Mouse (Mus musculus) retina, postnatal 1 day (tissue): ENCODE measurements around the gene Shc4.

Experiments used
- DNase-seq: peaks from one replicate; pipeline ENCODE4 v3.0.0-alpha.2; 2012

Gene Shc4

DNA sequence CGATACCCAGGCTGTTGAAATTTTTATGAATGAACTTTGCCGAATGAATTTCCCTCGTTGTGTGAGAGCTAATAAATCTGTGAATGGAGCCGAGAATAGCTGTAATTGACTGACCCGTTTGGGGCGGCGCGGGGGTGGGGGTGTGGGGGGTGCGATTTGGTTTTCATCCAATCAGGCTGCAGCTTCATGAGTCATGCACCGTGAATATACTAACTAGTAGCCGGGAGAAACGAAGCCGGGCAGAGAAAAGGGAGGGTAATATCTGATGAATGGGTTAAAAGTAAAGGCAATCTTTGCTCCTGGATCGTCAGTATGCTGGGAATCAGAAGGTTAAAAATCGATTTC lies at the start of gene Shc4:
TSS of gene Shc4 (minus strand) at position 63 of the 345 bp plus-strand sequence.
- no peak for DNase-seq

DNA sequence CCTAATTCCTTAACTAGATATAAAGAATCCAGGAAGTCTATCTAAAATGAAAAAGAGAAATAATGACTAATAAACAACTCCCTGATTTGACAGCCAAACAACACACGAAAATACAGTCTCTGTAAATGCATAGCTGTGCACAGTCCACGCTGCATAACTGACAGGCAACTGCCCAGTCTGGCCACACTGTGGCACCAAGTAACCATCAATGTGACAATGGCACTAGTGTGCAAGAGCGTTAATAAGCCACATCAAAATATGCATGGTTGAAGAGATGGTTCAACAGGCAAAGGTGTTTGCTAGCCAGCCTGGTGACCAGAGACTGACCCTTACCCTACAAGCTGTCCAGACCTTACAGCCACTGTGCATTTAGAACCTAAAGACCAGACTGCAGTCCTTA lies 41.1 kb upstream of the Shc4 start:
- DNase-seq: peak; percentile 60

DNA sequence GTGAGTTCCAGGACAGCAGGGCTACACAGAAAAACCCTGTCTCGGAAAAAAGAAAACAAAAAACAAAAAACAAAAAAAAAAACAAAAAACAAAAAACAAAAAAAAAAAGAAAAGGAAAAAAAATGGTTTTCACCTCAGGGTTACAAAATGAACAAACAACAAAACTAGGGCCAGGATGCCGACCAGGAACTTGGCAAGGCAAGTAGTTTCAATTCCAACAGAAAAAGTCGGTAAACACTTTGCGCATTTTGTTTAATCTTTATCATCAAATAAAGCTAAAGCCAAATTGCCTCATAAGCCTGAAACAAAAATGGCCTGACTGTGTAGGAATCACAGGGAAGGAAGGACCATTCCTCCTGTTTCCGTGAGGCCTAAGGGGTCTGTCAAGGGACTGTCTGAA lies 40.6 kb upstream of the Shc4 start:
- DNase-seq: no peak

DNA sequence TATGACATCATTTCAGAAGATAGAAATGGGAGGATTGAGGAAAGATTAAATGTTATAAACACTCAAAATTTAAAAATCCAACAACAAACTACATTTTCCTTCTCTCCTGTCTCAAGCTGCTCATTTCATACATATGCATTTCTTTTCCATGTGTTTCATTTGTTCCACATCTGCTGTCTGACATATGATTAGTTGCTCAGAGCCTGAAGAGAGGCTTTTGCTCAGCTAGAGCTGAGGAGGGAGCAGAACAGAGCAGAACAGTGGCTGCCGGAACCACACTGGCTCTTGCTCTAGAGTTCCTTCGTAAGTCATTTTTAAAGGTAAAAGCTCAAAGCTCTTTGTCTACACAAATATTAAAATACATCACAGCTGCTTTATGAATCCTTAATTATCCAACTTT lies 25.4 kb upstream of the Shc4 start:
- DNase-seq: no peak

DNA sequence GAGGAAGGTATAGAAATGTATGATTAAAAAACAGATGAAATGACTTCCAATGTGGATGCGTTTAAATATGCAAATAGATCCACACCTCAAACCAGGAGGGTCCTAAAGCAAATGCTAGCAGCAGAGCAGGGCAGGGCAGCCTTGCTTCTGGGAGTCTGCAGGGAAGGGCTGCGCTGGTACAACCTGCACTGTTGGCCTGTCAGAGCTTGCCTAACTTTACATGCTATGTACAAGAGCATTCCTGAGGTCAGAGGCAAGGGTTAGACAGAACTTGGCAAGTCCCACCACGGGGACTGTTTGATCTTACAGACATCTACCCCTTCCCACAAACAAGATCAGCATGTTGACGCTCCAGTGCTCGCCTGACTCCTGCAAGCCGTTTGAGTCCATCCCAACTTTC lies 15.4 kb upstream of the Shc4 start:
- DNase-seq: no peak

DNA sequence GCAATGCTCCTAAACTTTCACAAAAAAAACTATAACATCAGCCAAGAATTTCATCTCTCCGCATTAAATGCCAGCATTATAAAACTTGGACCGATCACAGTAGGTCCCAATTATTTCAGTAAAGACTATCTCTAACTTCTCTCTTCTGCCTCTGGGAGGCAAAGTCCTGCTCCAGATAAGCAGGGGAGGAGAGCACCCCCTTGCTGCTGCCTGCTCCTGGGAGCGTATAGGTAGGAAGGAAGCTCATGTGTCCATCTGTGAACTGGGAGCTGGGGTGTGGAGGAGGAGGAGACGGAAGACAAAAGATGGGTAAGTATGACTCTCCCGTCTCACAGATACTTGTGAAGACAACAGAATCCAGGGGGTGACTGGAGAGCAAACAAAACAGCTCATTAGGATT lies 14.8 kb upstream of the Shc4 start:
- no peak for DNase-seq

DNA sequence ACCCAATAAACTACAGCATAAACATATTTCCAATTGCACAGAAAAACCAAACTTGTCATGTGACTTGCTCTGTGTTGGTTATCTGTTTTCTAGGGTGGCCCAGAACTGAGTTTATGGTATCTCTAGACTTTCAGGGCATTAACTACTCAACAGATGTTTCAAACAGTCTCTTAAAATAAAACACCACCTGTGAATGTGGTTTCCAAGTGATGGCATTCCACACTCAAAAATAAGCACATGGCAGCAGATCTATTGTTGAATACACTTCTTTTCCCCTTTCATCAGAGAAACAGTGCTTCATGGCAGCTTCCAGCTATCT lies 12.0 kb upstream of the Shc4 start:
- DNase-seq: no peak

DNA sequence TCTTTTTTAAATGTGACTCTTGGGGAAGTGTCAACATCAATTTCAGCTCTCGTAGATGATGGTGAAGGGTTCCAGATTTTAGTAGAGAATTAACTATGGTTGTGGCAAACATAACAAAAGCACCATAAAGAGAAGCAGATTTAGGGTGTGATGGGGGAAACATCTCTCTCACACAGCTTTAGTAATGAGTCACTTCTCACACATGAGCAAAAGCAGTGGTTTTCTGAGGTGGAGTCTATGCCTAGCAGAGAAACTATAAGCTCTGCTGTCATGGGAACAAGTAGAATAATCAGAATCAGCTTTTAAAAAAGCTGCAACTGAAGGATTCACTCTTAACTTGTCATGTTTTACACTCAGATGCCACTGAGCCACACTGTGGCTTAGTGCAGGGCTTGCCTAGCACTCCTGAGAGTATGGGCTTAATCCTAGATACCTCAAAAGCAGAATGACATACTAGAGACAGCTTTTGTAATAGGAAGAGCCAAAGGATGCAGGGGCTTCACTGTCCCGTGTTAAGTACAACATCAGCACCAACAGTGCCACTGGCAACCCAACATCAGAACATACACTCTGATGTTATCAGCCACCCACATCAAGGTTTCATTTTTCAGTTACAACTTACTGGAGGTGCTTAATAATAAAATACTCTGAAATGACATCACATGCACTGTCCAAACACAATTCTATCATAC lies 11.5 kb upstream of the Shc4 start:
- DNase-seq: no peak

DNA sequence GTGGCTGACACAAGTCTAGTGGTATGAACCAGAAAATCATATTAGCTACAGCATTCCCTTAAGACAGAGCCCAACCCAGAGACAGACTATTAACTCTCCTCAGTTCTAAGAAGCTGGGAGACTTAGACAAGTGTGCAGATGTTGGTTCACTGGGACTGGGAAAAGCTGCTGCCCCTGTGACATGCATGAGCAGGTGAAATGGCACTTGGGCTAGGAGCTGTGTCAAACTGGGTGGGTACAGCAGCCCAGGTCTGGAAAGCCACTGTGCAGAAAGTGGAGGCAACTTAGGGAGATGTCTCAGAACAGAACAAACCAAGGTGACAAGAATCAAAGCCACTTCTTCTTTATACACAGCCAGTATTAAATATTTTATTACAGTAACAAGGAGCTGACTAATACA lies 10.8 kb upstream of the Shc4 start:
- no peak for DNase-seq

DNA sequence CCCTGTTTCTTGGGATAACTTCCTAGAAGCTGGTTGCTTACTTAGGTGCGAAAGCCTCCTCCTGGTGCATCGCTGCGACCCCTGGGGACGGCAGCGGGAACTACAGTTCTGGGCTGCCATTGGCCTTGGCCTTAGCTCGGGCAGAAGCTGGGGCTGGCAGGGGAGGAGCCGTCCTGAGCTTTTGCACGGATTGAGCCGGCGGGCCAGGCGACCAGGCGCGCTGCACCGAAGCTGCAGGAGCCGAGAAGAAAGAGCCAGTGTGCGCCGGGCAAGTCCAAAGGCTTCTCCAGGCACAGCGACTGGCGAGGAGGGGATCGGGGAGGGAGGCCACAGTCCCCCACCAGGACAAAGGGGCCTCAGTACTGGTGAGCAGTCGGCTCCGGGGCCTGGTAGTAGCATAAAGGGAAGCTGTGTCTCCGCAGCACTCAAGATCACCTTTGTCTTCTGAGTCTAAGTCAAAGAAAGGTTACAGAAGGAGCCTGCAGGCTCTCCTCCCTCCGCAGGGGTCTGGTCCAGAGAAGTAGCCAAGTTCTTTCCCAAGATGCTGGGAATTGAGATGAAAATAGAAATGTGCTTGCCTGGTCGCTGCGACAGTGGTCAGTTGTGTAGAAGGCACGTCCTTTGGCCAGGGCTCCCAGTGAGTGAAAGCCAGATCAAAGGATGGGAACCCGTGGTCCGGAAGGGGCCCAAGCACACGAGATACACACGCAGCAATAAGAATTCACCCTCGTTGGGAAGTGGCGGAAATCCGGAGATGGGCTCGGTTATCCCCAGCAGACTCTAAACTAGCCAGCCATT lies 8.0 kb upstream of the Shc4 start:
- DNase-seq: peak; percentile 95

DNA sequence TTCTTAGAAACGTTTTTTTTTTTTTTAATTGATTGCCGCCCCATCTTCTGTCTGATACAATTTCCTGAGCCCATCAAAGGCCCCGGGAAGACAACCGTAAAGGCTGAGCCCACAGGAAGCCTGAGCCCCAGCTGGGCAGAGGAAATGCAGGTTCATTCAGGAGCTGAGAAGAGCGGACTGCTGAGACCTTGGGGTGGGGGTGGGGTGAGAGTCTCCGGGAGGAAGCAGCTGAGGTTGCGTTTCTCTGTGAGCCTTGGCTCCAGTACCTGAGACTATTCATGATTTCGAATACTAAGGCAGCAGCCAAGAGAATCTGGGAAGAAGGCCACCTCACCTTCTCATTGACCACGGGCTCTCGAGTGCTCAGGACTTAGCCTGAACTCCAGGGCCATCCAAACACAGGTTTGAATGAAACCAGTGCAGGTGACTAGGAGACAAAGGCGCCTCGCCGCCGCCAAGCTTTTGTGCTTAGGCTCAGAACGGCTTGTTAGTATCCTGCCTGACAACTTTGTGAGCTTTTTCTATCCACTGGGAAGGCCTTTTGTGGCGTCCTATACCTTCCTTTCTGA lies 682 bp upstream of the Shc4 start:
- DNase-seq: peak; percentile 56

DNA sequence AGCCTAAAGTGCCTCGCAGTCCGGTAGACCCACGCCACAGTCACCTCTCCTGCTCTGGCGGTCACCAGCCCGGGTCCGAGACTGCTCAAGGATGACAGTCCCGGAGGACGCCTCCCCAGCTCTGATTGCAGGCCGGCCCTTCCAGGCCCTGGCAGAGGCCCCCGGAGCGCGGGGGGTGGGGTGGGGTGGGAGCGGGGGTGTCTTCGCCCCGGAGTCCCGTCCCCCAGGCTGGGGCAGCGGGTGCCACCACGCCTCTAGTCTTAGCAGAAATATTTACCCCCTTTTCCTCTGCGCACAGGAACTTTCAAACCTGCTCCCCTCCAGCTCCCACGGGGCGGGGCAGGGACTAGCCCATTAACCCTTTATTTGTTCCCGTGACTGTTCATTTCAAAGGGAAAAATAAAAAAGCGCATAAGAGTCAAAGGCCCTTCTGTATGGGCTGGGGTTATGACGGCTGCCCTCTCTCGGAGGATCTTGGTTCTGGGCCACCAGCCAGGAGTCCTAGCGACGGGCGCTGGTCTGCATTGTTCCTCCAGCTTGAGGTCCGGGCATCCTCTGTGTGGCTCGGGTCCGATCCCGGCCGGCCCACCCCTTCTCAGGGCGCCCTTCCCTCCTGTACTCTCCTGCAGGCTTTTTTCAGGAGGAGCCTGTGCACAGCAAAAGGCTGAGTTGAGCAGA lies 401 bp downstream of the Shc4 start:
- DNase-seq: peak; percentile 80

DNA sequence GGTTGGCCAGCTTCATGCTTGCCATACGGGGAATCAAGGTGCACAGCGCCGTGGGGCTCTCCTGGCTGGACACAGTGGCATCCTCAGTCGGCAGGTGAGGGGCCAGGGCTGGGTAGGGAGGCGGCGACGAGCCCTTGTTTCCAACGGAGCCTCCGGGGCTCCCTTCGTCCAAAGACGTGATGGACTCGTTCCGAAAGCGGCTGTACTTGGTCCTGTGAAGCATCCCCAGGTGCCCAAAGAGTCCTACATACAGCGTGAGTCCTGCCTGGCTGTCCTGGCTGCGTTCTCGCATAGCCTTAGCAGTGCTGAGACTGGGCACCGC lies 901 bp downstream of the Shc4 start:
- DNase-seq: no peak

DNA sequence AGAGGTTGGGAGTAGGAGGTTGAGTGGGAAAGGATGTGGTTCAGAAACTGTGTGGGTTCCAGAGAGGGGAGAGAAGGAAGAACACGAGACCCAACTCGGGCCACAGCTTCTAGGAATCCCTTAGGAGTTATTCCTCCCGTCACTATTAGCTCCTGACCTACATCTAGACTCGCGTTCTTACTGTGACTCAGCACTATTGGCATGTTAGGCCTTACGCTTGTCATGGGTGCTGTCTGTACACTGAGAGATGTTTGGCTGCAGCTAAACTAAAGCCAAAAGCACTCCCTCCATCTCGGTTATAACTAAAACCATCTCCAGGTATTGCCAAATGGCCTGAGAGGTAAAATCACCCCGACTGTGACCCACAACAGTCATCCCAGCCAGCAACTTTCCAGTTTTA lies 7.3 kb downstream of the Shc4 start:
- DNase-seq: no peak

DNA sequence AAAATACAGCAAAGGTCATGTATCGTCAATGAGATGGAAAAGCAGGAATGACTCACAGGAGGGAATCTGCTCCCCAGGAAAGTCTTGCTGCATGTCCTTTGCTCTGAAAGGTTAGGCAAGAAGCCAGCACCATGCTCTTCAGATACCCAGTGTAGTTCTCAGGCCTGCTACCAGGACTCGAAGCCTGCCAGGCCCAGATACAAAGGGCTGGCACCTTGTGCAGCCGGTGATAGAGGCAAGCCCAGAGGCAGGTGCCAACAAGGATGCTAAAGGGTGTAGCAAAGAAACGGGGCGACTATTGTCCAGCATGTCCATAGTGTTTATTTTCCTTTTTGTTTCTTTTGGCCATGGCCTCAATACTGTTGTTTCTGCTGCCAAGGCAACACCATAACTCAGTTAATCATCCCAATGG lies 17.4 kb downstream of the Shc4 start:
- peak; percentile 63 for DNase-seq

DNA sequence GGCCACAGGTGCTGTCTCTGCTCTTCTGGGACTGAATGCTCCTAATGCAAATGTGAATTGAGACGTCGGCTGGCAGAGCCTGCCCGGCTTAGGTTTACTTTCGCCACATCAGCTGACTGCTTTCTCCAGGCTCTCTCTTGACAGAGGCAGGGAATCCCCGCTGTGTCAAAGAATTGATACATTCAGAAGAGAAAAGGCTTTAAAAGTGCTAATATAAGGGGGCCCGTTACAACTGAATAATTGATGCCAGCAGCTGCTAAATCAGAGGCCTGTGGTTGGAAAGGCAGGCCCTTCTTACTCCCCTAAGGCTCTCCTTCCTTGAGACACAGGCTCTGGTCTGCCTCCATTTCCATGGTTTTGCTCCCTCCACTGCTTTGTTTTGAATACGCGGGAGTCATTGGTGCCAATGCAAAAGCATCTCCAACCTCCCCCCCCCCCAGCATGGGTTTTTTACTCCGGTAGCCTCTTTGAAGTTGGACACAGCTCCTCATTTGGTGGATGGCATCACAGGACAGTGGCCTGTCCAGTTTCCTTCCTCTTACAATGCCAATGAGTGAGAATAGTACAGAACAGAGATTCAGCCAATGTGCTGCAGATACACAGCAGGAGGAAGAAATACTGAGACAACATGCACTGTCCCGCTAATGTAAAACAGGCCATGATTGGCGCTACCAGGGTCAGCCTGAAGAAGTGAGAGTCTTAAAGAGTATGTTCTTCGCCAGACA lies 18.9 kb downstream of the Shc4 start:
- peak; percentile 28 for DNase-seq

DNA sequence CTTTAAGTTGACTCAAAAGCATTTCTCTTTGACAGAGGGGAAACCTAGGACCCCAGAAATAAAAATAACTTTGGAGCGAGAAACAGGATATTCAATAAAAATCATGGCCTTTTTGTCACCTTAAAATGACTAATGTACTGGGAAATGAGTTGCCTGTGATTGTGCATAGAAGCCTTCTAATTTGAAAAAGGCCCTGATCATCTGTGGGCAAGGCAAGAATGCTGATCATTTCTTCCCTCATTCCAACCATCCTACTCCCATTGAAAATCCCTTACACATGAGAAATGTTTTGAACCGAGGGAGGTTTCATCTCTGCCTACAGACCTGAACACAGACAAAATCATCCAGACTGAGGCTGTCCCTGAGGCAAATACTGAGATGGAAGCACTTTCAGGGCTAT lies 21.1 kb downstream of the Shc4 start:
- DNase-seq: no peak

DNA sequence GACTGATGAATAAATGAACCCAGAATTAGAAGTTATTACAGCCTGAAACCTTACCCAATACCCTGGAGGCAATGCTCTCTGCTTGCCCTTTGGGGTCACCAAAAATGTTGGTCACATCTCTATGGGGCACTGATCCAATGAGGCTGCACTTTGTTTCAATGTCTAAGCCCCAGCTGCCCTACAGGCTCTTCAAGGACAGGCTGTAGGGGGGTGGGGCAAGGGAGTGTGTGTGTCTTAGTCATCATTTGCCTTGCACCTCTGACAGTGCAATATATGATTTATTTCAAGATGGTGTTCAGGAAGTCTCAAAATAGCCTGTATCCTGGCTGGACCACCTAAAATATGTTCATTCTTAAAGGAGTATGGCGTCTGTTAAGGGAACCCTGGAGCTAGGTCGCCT lies 22.3 kb downstream of the Shc4 start:
- no peak for DNase-seq

DNA sequence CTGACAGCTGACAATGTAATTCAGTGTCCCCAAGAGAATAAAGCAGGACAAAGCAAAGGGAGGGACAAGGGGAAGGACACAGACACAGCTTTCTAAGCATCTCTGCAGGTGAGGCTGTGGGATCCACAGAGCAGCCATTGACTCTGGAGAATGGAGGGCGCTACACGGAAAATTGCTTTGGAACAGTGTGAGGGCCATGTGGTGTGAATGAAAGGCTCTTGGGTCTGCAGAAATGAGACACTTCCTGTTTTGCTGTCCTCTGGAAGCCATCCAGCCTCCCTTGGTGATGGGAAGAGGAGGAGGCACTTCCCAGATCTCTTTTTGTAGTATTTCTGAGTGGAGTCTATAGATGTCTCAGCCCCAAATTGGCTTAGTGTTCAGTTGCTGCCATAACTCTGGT lies 27.7 kb downstream of the Shc4 start:
- DNase-seq: no peak

DNA sequence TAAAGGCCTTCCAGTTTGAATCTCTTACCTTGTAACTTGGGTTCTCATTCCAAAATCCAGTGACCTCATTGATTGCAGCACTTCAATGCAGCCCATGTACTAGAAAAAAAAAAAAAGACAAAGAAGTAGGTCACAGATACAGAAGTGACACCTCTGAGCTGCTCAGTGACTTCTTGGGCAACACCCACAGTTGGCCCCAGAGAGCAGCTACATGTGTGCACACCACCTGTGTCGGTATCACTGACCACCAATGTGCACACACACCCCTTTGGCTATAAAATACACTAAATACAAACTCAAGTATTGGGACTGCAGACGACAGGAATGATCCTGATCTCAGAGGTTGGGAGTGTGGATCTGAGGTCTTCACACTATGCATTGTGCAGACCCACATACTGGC lies 29.1 kb downstream of the Shc4 start:
- DNase-seq: no peak

DNA sequence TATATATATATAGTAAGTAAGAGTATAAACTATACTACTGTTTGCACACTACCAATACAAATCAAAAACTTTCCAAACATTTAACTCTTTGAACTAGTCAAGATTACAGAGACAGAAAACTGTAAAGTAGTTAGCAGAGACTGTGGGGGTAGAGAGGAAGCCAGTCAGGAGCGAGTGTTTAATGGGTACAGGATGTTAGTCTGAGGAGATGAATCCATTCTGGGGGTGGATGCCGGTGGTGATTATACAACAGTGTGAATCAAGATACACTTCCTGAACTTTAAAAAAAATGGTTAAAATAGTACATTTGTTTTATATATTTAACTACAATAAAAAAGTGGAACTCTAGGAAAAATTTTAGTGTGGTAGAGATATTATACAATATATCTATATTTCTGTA lies 31.9 kb downstream of the Shc4 start:
- no peak for DNase-seq

DNA sequence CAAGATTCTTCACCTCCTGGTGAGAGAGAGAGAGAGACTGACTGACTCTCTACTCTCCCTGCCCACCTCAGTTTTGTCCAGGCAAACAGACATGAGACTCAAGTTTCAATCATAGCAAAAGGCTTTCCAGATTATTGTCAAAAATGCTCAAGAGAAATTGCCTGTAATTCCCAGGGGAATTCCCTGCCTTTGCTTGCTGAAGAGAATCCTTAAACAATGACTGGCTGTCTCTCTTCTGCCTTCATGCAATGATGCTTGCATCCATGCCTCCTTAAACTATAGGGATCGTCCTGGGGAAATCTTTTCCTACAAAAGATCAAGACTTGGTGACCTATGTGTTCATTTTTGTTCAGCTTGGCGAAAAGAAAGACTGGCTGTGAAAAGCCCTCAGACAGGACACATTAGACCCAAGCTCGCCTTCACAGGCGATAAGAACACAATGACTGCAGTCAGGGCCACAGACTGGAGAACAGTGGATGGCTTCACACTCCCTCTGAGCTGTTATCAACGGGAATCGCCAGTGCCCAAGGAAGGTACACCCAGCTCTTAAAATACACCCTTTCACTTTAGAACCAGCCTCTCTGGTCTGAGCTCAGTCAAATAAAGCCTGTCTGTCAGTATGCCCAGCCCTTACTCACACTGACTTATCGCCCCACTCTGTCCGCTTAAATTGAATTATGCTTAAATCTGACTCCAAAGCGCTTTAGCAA lies 38.4 kb downstream of the Shc4 start:
- no peak for DNase-seq
